Mouse (Mus musculus): ENCODE measurements around the gene Gm42688. TPM values are rescaled to one million over a fixed set of nuclear protein-coding genes. Genes with fewer than 3 reads are reported as not detected.

Gm42688 gene
- total and polyA plus RNA-seq, 2 experiments: 1.8 to 2.5 TPM

GRCm38 (mm10) chr6:83116373-83117164, 15.2 kb downstream of the Gm42688 start:
- H3K36me3 ChIP-seq (ENCODE audit: control insufficient read depth, insufficient read depth, low read length): no peaks in the 10 kb centered on the region
- WGBS: 67% methylated on average over 11 of the region's 11 CpGs
- H3K4me1 ChIP-seq (ENCODE audit: control insufficient read depth, insufficient read depth, low read length): peaks cover 20% of the 10 kb centered on the region
- DNase-seq (ENCODE audit: extremely low read depth, low read depth, low spot score): no peak
- TF ChIP-seq CTCF (IDR thresholded peaks at IDR 0.05; ENCODE audit: low read depth, low read length) (no peak), POLR2A (IDR thresholded peaks at IDR 0.05; ENCODE audit: extremely low read depth, insufficient read depth, low read length) (no peak)
- no peak overlapping the region for H3K27ac ChIP-seq (replicated peaks; ENCODE audit: insufficient read depth, low read depth, low read length)
- peaks cover 4% of the 10 kb centered on the region; the same call in 1 of the 2 replicates for H3K79me2 ChIP-seq (ENCODE audit: control insufficient read depth, insufficient read depth, low read length)
- H3K27me3 ChIP-seq (ENCODE audit: control insufficient read depth, insufficient read depth, low read length): no peaks in the 10 kb centered on the region
- H3K9ac ChIP-seq (ENCODE audit: low read depth, low read length): peak overlapping the region; percentile 93; the same call in 1 of the 2 replicates
- H3K4me3 ChIP-seq (ENCODE audit: insufficient read depth, low read depth, low read length): peak overlapping the region; percentile 93; the same call in 1 of the 2 replicates

- H3K9ac ChIP-seq (ENCODE audit: low read depth, low read length): no peak overlapping the region
- no peaks in the 10 kb centered on the region for H3K27me3 ChIP-seq (ENCODE audit: control insufficient read depth, insufficient read depth, low read length)
- H3K4me3 ChIP-seq (ENCODE audit: insufficient read depth, low read depth, low read length): no peak overlapping the region
- TF ChIP-seq POLR2A (IDR thresholded peaks at IDR 0.05; ENCODE audit: extremely low read depth, insufficient read depth, low read length): no peak
- TF ChIP-seq CTCF (IDR thresholded peaks at IDR 0.05; ENCODE audit: low read depth, low read length): no peak
- no peak overlapping the region for H3K27ac ChIP-seq (replicated peaks; ENCODE audit: insufficient read depth, low read depth, low read length)
- H3K36me3 ChIP-seq (ENCODE audit: control insufficient read depth, insufficient read depth, low read length): no peaks in the 10 kb centered on the region
- peaks cover 4% of the 10 kb centered on the region; the same call in 1 of the 2 replicates for H3K79me2 ChIP-seq (ENCODE audit: control insufficient read depth, insufficient read depth, low read length)
- 84% methylated on average over 4 of the region's 4 CpGs for WGBS
- peaks cover 20% of the 10 kb centered on the region for H3K4me1 ChIP-seq (ENCODE audit: control insufficient read depth, insufficient read depth, low read length)
- DNase-seq (ENCODE audit: extremely low read depth, low read depth, low spot score): no peak
These were observed 15.7 kb downstream of the Gm42688 start for GRCm38 (mm10) chr6:83117165-83117438.

GRCm38 (mm10) chr6:83117616-83118015, 16.2 kb downstream of the Gm42688 start:
- peaks cover 20% of the 10 kb centered on the region for H3K4me1 ChIP-seq (ENCODE audit: control insufficient read depth, insufficient read depth, low read length)
- 83% methylated on average over 13 of the region's 13 CpGs for WGBS
- H3K27ac ChIP-seq (replicated peaks; ENCODE audit: insufficient read depth, low read depth, low read length): no peak overlapping the region

GRCm38 (mm10) chr6:83118369-83118768, 17.0 kb downstream of the Gm42688 start:
- Histone ChIP-seq H3K4me3 (ENCODE audit: insufficient read depth, low read depth, low read length) (no peak overlapping the region), H3K79me2 (ENCODE audit: control insufficient read depth, insufficient read depth, low read length) (peaks cover 4% of the 10 kb centered on the region; the same call in 1 of the 2 replicates), H3K27me3 (ENCODE audit: control insufficient read depth, insufficient read depth, low read length) (no peaks in the 10 kb centered on the region), H3K36me3 (ENCODE audit: control insufficient read depth, insufficient read depth, low read length) (no peaks in the 10 kb centered on the region; the same call in 1 of the 2 replicates), H3K27ac (replicated peaks; ENCODE audit: insufficient read depth, low read depth, low read length) (no peak overlapping the region), H3K9ac (ENCODE audit: low read depth, low read length) (no peak overlapping the region), H3K4me1 (ENCODE audit: control insufficient read depth, insufficient read depth, low read length) (peaks cover 20% of the 10 kb centered on the region)
- DNase-seq (ENCODE audit: extremely low read depth, low read depth, low spot score): no peak
- no peak for TF ChIP-seq POLR2A (IDR thresholded peaks at IDR 0.05; ENCODE audit: extremely low read depth, insufficient read depth, low read length)
- no peak for TF ChIP-seq CTCF (IDR thresholded peaks at IDR 0.05; ENCODE audit: low read depth, low read length)
- WGBS: 81% methylated on average over 11 of the region's 11 CpGs

More at GRCm38 (mm10) chr6:83117616-83118015, 16.2 kb downstream of the Gm42688 start:
- Histone ChIP-seq H3K36me3 (ENCODE audit: control insufficient read depth, insufficient read depth, low read length) (no peaks in the 10 kb centered on the region), H3K79me2 (ENCODE audit: control insufficient read depth, insufficient read depth, low read length) (peaks cover 4% of the 10 kb centered on the region; the same call in 1 of the 2 replicates), H3K9ac (ENCODE audit: low read depth, low read length) (no peak overlapping the region), H3K4me3 (ENCODE audit: insufficient read depth, low read depth, low read length) (no peak overlapping the region), H3K27me3 (ENCODE audit: control insufficient read depth, insufficient read depth, low read length) (no peaks in the 10 kb centered on the region)
- DNase-seq (ENCODE audit: extremely low read depth, low read depth, low spot score): no peak
- TF ChIP-seq CTCF (IDR thresholded peaks at IDR 0.05; ENCODE audit: low read depth, low read length) (no peak), POLR2A (IDR thresholded peaks at IDR 0.05; ENCODE audit: extremely low read depth, insufficient read depth, low read length) (no peak)

- no peak overlapping the region for H3K4me3 ChIP-seq (ENCODE audit: insufficient read depth, low read depth, low read length)
- peaks cover 4% of the 10 kb centered on the region; the same call in 1 of the 2 replicates for H3K79me2 ChIP-seq (ENCODE audit: control insufficient read depth, insufficient read depth, low read length)
- no peak overlapping the region for H3K9ac ChIP-seq (ENCODE audit: low read depth, low read length)
- no peaks in the 10 kb centered on the region; the same call in 1 of the 2 replicates for H3K36me3 ChIP-seq (ENCODE audit: control insufficient read depth, insufficient read depth, low read length)
- no peak for DNase-seq (ENCODE audit: extremely low read depth, low read depth, low spot score)
- TF ChIP-seq POLR2A (IDR thresholded peaks at IDR 0.05; ENCODE audit: extremely low read depth, insufficient read depth, low read length) (no peak), CTCF (IDR thresholded peaks at IDR 0.05; ENCODE audit: low read depth, low read length) (no peak)
- H3K4me1 ChIP-seq (ENCODE audit: control insufficient read depth, insufficient read depth, low read length): peaks cover 18% of the 10 kb centered on the region
- no peaks in the 10 kb centered on the region for H3K27me3 ChIP-seq (ENCODE audit: control insufficient read depth, insufficient read depth, low read length)
- 87% methylated on average over 14 of the region's 14 CpGs for WGBS
- no peak overlapping the region for H3K27ac ChIP-seq (replicated peaks; ENCODE audit: insufficient read depth, low read depth, low read length)
These were observed 17.7 kb downstream of the Gm42688 start for GRCm38 (mm10) chr6:83118825-83119733.

Data from liver, adult 2 months (tissue).